Mouse (Mus musculus) ZHBTc4 (cell line): ENCODE results near the gene Parn.

ENCODE experiments used
- DNase-seq: peaks from one replicate; pipeline ENCODE4 v3.0.0-alpha.2; 2011; ENCODE audit warnings: low read depth, low spot score

Gene Parn

GRCm38 (mm10) chr16:13556954-13557470, 111.0 kb downstream of the Parn start:
- DNase-seq = peak; percentile 67

GRCm38 (mm10) chr16:13556446-13556845, 111.5 kb downstream of the Parn start:
- DNase-seq = peak; percentile 43

DNA sequence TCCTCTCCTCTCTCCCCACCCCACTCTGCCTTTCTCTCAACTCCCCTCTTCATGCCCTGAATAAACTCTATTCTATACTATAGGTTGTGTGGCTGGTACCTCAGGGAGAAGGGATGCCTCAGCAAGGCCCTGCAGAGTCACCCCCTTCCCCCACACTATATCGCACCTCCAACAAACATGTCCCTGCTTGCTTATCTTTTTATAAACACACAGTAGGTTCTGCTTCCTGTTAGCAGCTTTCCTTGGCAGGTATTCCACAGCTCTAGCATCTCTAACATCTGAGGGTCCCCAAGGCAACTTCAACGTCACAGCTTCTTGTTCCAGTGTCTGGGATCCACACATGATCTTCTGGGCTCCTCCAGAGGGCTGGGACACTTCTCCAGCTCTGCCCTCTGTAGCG, 117.3 kb downstream of the Parn start:
- DNase-seq = no peak

GRCm38 (mm10) chr16:13549976-13550375, 118.0 kb downstream of the Parn start:
- peak; percentile 60 for DNase-seq

GRCm38 (mm10) chr16:13541816-13542215, 126.2 kb downstream of the Parn start:
- no peak for DNase-seq

- peak; percentile 59 for DNase-seq
Observed at GRCm38 (mm10) chr16:13541121-13541747, 126.7 kb downstream of the Parn start.

DNA sequence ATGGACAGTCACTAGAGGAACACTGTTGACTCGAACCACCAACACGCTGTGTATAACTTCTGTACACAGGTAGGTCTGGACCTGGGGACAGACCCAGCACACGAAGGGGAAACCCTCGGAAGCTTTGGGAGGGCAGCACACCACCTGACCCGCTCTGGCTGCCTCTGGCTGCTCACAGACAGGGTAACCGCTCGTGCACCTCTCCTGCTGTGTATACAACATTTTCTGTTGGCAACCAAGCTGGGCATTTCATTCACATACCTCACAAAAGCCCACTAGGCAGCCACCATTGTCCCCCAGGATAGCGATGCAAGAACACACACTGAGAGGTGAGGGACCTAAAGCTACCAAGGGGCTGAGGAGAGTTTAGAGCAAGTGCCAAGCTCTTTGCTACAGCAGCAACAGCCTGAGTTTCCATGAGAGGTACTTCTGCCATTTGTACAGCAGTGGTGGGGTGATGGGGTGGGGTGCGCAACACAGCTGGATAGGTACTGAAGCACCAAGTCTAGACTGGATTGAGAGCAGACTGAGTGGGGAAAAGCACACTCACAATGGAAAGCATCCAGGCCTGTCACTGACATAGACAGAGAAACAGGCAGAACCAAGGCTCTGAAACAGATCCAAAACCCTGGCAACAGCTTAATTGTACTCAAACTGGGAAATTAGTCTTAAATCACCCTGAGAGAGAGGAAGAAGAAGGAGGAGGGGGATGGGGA, 128.9 kb downstream of the Parn start:
- DNase-seq = no peak

GRCm38 (mm10) chr16:13538213-13538932, 129.6 kb downstream of the Parn start:
- DNase-seq = no peak

GRCm38 (mm10) chr16:13536404-13536803, 131.6 kb downstream of the Parn start:
- DNase-seq = no peak

DNA sequence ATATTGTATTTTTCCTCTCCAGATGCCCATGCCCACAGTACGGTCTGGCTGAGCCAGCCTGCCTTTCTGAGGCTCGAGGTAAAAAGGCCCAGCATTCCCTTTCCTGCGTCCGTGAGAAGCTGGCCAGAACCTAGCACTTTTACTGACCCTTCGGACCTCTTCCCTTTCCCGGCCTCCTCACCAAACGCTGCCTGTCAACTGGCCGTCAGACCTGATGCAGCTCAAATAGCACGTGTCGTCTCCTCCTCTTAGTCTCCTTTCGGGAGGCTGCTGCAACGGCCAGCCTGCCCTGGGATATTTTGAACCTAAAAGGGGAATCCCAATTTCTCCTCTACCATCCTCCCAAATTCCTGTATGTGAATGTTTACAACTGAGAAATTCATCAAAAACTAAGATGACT, 132.1 kb downstream of the Parn start:
- DNase-seq = no peak

DNA sequence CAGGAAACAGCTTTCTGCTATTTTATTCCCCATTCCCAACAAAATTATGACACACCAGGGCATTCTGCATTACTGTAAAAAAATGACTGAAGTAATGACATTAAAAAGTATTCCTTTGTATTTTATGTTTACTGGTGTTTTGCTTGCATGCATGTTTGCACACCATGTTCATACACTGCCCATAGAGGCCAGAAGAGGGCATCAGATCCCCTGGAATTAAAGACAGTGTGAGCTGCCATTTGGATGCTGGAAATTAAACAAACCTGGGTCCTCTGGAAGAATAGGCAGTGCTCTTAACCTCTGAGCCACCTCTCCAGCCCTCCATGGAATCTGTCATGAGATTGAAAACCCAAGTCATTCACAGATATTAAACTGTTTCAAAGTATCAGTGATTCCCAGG, 135.1 kb downstream of the Parn start:
- peak; percentile 53 for DNase-seq

DNA sequence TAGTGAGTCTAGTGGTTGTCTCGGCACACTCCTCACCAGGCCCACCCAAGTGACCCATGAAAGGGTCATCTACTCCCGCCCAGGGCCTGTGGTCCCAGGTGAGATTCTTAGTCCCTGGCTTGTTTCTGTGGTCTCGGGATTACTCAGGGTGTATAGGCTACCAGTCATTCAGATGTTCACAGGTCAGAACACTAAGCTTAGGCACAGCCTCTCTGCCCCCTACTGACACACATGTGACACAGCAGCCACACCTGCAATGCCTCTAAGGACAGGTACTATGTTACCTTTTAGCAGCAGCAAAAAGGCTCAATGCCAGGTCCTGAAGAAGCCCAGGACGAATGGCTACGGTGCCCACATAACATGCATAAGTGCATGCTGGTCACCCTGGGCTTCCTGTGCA, 136.7 kb downstream of the Parn start:
- peak; percentile 24 for DNase-seq

- peak; percentile 16 for DNase-seq
Observed at GRCm38 (mm10) chr16:13521359-13521758, 146.6 kb downstream of the Parn start.

DNA sequence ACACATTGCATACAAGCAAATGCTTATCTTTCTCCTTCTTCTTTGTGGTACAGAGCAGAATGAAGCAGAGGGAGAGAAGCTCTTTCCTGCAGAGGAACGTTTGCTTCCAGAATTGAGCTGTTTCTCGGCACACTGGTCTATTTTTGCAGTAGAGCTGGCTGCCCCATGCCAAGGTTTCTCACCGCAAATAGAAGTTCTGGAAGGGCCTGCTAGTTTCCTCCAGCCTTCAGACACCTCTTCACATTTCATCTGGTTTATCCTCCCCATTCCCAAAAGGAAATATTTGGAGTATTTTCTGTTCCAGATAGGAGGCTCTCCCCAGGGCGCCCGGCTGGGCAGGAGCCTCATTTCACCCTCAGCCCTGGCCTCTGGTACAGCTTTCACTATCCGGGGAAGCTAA, 147.7 kb downstream of the Parn start:
- DNase-seq = no peak

DNA sequence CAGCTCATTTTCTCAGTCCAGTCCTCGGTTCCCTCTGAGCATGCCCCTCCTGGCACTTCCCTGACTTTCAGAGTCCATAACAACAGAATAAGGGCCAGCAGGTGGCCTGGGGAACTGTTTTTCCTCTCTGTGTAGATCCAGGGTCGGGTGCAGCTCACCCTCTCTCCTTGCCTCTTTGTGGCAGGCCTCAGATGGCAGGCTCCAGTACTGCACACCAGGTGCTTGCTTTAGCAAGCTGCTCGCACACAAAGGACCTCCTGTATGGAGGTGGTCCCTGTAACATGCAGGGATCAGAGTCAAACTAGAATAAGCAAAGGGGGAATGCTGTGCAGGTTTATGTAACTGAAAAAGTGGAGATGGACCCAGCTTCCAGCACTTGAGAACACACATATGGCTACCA, 151.8 kb downstream of the Parn start:
- no peak for DNase-seq

DNA sequence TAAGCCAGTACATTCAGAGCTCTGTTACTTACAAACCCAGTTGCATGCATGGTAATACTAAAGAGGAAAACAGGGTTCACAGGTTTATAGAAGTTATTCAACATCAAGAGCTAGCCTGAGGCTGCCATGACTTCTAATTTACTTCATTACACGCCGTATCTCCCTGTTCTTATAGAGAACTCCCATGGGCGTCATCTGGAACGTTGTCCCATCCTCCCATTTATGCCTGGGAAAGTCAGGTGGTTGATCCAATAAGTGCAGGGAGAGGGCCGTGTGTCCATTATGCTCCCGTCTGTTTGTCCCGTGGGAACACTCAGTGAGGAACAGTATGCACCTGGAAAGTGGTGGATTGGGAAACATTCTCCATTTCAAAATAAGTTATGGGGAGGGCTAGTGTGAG, 152.4 kb downstream of the Parn start:
- no peak for DNase-seq

DNA sequence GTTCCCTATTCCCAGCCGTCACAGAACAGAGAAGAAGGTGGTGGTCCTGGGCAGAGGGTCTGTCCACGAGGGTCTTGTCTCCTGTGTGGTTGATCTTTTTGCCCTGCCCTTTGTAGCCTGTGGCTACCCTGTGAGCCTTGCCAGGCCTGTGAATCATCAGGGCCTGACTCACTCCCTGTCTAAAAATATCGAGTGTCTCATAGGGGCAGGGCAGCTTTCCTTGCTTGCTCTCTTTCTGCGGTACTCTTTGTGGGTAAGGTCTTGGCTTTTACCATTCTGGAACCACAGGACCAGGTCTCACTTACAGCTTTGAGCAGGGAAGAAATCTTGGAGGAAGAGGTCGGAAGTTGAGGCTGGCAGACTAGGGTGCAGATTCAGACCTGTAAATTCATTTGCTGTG, 162.9 kb downstream of the Parn start:
- DNase-seq = no peak

- DNase-seq = no peak
Observed at GRCm38 (mm10) chr16:13504476-13504875, 163.5 kb downstream of the Parn start.

GRCm38 (mm10) chr16:13498923-13499322, 169.0 kb downstream of the Parn start:
- no peak for DNase-seq

GRCm38 (mm10) chr16:13493981-13494380, 174.0 kb downstream of the Parn start:
- no peak for DNase-seq

- DNase-seq = no peak
Observed at GRCm38 (mm10) chr16:13492996-13493395, 175.0 kb downstream of the Parn start.

- no peak for DNase-seq
Observed at GRCm38 (mm10) chr16:13491776-13492175, 176.2 kb downstream of the Parn start.
